Mouse (Mus musculus) heart, postnatal 4 days (tissue): ENCODE data around the gene Atg4a. TPM values are rescaled to one million over a fixed set of nuclear protein-coding genes. Genes with fewer than 3 reads are reported as not detected.

ENCODE experiments used
- DNase-seq: peaks from one replicate; pipeline ENCODE4 v3.0.0; 2021
- total RNA-seq, 2 experiments: library from RNA; stranded (reverse); gene quantifications; 2 replicates each; pipeline ENCODE4 v1.2.3; 2021

The Atg4a gene
- 10 to 100 TPM; 10.1 to 12.5 TPM for total RNA-seq

DNA sequence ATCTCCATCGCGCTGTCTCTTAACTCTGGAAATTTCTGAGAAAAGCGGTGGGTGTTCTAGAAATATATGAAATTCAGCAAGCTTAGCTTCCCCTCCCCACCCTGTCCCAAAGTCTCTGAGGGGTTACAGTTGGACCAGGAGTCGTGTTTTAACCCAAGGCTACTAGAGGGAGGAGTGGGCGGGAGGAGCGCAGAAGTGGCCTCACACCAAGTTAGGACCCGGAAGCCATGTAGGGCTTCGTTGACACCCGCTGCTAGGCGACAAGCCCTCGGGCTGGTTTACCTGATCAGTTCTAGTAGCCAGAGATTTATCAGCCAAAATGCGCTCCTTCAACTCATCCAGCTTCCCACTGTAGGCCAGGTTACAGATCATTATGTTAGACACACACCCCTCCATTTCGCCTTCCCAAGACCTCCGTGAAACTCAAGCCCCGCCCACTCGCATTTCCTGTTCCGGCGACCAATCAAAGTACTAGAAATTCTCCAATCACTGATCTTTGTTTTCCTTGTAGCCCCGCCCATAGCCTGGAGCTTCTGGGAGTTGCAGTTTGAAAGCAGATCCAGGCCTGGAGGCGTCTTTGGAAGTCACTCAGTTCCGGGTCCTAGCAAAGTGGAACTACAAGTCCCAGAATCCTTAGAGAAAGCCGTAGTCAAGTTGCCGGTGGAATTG is at the start of gene Atg4a, which contains the start of gene Psmd10:
Gene Atg4a, plus strand, starts transcription at position 636 of the 669 bp plus-strand sequence.
Gene Psmd10, minus strand, starts transcription at position 457 of the 669 bp plus-strand sequence.
- peak; percentile 91 for DNase-seq

DNA sequence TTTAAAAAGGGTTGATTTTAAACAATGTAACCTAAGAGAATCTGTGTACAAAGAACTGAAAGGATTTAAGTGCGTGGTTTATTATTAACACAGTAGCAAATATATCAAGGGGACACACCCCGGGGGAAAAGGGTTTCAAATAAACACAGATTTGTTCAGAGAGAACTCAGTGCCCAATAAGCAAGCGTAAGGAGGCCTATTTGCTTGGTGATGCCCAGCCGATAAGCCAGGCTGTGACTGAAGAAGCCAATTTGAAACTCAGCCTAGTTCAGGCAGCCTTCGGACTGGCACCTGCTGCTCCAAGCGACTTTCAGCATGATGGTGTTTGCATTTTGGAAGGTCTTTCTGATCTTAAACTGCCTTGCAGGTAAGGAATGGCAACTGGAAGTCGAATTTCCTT is 49.3 kb upstream of the Atg4a start, which contains the start of gene Vsig1:
Gene Vsig1, plus strand, starts transcription at position 249 of the 400 bp plus-strand sequence.
- DNase-seq = no peak

DNA sequence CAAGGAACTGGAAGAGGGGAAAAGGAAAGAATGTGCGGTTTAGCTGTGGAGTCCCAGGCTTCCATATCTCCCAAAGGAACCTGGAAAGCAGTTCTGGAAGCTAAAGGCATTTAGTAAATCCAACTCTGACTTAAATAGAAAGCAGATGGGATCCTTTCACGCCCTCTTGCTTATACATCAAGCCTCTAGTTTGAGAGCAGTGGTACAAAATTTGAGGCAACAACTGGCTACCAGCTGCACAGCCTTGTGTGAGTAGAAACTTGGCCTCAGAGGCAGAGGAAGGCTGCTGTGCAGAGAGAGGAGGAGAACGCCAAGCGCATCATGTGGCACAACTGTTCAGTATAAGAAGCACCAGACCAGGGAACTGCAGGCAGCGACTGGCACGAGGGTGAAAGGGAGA is 35.4 kb upstream of the Atg4a start:
- no peak for DNase-seq

DNA sequence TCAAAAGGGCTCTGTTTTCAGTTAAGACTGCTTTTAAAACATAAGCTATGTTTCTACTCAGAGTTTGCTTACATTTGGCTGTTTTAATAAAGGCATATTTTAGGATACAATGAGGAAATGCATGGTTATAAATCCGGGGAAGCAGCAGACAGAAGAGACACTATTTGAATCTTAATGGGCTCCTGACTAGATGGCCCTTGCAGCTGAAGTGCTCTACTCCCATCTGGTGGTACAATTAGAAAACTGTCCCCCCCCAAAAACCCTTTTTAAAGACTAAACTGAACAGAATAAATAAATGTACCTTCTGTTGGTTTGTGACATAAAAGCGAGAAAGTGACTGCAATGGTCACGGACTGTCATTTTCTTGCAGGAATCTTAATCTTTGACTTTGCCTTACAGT is 24.6 kb upstream of the Atg4a start:
- no peak for DNase-seq

DNA sequence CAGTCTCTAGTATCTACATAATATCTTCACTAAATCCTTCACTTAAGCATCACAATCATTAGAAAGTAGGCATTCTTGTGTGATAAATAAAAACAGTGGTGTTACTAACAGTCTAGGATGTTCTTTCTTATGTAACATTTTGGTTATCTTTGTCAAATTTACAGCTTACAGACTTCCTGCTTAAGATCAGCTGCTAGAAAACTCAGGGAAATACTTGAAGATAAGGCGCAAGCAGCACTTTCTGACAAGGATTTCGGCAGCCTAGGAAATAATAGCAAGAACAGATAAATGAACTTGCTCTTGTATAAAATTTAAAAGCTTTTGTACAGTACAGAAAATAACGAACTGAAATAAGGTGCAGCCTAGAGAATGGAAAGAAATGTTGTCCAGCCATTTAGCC is 23.4 kb upstream of the Atg4a start:
- no peak for DNase-seq

DNA sequence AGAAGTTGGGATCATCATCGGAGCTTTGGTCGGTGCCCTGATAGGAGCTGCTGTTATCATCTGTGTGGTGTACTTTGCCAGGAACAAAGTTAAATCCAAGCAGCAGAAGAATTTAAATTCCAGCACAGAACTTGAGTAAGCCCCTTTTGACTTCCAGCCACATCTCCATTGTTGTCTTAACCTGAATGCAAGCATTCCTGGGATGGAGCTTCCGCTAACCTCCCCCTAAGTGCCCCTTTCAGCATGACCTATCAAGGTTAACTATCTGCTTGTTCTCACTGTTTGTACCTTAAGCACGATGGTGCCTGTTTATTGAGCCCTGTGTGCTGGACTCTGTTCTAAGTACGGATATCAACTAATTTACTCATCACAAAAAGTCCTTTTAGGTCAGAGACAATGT is 20.4 kb upstream of the Atg4a start:
- DNase-seq = no peak

DNA sequence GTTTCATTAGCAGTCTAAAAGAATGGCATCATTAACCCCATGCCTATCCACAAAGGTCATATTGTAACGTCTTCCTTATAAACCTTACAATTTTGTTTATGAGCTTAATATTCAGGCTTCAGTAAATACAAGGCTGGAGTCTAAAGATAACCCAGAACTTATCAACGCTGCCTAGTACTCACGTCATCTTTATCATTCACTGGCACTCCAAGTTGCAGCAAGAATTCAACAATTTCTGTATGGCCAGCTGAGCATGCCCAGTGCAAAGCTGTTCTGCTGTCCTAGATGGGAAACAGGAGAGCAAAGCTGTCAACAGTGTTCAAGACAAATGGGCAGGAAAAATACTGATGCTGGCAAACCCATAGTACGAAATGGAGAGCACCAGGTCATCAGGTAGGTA is 3.1 kb upstream of the Atg4a start:
- no peak for DNase-seq

DNA sequence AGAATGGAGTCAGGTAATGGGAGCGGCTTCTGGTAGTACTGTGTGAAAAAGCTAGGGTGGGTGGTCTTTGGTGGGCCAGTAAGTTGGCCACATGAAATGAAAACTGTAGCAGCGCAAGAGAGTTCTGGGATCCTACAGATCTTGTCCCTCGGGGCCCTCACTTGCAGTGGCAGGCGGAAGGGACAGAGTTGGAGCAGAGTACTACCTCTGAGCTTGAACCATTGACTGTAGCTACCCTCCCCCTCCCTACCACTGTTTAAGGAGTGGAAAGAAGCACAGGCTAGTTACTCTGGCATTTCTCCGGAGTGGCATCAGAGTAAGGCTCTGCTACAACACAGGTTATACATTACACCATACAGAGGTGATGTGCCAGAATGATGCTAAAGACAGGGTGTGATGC is 252 bp downstream of the Atg4a start:
- DNase-seq = no peak

DNA sequence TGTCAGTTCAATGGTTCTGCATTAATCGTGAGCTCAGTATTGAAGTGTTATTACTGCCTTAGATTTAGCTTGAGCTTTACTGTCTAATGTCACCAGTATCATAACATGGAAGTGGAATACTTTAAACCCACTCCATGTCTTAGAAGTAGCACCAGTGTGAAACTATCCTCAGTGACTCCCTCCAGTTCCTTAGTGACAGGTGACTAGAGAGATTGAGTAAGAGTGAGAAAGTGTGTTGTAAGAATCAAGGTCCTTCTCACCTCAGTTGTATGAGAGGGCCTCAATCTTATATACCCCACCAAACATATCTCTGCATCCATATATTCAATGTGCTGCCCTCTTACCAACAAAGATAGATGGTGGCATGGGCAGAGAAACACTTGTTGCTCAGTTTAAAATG is 22.2 kb downstream of the Atg4a start:
- DNase-seq = no peak

DNA sequence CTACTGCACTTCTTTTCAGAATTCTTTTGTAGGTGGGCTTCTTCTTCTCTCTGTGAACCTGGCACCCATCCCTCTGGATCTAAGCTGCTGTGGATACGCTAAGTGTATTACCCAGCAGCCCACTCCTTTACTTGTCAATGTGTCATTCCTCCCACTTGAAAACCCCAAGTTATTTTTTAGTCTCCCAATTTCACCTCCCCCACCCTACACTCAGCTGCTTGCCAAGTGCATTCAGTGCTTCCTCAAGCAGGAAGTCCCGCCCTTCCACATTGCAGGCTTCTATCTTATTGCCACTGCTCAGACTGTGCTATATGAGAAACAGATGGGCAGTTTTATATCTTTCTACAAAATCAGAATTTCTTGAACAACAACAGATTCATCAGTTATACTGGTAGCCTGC is 22.8 kb downstream of the Atg4a start:
- peak; percentile 38 for DNase-seq

DNA sequence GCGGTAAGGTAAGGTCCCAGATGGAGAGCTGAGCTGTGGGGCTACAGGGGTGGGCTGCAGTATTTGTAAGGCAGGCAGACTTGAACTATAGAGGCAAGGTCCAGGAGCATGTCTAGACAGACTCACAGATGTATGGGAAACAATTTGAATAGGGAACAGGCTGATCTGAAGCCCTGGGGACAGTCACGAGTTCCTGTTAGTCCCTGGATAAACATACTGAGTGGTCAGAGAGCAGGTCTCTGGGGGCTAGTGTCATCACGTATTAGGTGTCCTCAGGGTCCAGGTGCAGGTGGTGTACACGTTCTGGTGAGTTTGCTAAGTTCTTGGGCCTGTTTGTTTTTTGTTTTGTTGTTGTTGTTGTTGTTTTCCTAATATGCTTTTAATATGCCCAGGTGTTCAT is 23.5 kb downstream of the Atg4a start:
- no peak for DNase-seq

DNA sequence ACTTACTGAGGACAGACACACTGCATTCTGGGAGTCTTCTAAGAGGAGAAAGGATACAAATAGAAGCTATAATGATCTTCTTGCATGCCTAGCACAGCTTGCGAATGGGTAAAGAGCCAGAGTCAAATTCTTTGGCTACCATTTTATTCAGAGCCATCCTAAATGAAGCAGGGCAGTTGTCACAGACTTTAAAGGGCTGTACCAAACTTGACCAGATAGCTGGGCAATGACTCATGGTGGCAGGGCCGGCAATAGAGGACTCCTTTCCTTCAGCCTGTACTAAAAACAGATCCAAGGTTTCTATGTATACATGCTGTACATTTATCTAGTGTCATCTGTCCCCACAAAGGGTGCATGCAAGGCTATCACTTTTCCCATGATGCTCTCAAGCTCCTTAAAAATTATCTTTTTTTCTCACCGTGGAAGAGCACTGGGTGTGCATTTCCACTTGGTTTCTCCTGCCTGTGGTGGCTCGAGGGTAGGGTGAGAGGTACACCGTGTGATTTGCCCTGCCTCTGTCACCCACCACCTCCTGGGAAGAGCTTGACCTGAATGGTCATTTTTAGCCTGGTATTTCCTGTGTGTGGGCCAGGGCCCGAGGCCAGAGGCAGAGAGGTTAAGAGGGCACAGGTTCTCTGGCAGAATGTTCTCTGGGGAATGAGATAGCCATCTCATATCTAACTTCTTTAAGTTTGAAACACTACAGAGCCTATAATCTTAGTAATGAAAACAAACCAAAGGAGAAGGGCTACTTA is 26.7 kb downstream of the Atg4a start:
- DNase-seq = no peak

DNA sequence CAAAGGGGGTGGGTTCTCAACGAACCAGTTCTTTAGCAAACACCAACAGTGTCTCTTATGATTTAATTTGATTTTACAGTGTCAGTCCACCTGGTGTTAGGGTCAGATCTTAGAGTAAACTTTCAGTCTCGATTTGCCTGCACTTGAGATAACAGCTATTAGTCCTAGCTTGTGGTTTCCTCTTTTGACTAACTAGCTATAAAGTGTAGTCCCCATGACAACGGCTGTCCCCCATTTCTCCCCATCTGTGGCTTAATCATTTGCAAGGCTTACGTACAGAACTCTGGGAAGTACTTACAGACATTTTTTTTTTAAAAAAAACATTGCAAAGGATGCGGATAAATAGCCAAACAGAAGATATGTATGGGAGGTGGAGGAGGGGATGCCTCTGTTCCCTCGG is 28.1 kb downstream of the Atg4a start:
- no peak for DNase-seq

DNA sequence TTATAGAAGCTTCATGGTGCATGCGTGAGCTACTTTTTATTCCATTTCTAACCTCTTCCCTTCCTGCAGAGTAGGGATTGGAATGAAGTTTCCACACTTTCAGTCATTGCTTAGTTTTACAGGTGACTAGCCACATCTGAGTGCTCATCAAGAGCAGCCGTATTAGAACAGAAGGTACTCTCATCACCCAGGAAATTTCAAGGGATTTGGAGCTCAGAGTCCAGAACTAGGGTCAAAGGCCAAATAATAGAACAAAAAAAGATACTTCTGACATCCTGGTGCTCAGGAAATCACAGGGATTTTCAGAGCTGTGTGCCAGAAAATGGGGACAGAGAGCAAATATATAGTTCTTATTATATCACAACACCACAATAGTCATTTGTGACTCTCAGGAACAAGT is 28.5 kb downstream of the Atg4a start:
- DNase-seq = no peak

DNA sequence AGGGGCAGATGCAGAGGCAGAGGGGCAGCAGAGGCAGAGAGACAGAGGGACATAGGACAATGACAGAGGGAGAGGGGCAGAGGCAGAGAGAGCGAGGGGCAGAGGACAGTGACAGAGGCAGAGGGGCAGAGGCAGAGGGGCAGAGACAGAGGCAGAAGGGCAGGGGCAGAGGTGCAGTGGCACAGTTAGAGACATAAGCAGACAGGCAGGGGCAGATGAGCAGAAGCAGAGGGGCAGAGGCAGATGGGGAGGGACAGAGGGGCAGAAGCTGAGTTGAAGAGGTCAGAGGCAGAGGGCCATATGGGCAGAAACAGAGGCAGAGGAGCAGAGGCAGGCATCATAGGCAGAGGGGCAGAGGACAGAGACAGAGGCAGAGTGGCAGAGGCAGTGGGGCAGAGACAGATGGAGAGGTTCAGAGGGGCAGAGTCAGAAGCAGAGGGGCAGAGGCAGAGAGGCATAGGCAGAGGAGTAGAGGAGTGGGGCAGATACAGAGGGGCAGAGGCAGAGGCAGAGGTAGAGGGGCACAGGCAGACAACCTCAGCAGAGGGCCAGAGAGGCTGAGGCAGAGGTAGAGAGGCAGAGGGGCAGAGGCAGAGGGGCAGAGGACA is 40.3 kb downstream of the Atg4a start:
- peak; percentile 12 for DNase-seq

DNA sequence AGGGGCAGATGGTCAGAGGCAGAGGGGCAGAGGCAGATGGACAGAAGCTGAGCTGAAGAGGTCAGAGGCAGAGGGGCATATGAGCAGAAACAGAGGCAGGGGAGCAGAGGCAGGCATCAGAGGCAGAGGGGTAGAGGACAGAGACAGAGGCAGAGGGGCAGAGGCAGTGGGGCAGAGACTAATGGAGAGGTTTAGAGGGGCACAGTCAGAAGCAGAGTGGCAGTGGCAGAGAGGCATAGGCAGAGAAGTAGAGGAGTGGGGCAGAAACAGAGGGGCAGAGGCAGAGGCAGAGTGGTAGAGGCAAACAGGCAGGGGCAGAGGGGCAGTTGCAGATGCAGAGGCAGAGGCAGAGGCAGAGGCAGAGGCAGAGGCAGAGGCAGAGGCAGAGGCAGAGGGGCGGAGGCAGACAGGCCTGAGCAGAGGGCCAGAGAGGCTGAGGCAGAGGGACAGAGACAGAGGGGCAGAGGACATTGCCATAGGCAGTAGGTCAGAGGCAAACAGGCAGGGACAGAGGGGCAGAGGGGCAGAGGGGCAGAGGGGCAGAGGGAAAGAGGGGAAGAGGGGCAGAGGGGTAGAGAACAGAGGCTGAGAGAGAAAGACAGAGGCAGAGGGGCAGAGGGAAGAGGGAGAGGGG is 41.3 kb downstream of the Atg4a start:
- DNase-seq = no peak

DNA sequence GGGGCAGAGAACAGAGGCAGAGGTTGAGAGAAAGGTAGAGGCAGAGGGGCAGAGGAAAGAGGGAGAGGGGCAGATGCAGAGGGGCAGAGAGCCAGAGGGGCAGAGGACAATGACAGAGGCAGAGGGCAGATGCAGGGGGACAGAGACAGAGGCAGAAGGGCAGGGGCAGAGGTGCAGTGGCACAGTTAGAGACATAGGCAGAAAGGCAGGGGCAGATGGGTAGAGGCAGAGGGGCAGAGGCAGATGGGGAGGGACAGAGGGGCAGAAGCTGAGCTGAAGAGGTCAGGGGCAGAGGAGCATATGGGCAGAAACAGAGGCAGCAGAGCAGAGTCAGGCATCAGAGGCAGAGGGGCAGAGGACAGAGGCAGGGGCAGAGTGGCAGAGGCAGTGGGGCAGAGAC is 42.2 kb downstream of the Atg4a start:
- DNase-seq = no peak

DNA sequence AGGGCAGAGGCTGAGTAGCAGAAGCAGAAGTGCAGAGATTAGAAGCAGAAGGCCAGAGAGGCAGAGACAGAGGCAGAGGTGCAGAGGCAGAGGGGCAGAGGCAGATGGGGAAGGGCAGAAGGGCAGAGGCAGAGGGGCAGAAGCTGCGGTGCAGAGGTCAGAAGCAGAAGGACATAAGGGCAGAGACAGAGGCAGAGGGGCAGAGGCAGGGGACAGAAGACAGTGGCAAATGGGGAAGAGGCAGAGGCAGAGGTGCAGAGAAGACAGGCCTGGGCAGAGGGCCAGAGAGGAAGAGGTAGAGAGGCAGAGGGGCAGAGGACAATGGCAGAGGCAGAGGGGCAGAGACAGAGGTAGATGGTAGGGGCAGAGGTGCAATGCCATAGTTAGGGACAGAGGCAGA is 193.0 kb downstream of the Atg4a start:
- DNase-seq = no peak

DNA sequence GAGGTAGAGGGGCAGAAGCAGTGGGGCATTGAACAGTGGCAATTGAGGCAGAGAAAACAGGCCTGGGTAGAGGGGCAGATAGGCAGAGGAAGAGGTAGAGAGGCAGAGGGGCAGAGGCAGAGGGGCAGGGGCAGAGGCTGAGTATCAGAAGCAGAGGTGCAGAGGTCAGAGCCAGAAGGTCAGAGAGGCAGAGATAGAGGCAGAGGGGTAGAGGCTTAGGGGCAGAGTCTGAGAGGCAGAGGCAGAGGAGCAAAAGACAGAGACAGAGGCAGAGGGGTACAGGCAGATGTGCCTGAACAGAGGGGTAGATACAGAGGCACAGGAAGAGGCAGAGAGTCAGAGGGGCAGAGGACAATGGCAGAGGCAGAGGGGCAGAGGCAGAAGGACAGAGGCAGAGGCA is 193.6 kb downstream of the Atg4a start:
- DNase-seq = no peak

DNA sequence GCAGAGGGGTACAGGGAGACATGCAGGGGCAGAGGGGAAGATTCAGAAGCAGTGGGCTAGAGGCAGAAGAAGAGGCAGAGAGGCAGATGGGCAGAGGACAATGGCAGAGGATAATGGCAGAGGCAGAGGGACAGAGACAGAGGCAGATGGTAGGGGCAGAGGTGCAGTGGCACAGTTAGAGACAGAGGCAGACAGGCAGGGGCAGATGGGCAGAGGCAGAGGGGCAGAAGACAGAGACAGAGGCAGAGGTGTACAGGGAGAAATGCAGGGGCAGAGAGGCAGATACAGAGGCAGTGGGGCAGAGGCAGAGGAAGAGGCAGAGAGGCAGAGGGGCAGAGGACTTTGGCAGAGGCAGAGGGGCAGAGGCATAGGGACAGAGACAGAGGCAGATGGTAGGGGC is 194.5 kb downstream of the Atg4a start:
- no peak for DNase-seq

DNA sequence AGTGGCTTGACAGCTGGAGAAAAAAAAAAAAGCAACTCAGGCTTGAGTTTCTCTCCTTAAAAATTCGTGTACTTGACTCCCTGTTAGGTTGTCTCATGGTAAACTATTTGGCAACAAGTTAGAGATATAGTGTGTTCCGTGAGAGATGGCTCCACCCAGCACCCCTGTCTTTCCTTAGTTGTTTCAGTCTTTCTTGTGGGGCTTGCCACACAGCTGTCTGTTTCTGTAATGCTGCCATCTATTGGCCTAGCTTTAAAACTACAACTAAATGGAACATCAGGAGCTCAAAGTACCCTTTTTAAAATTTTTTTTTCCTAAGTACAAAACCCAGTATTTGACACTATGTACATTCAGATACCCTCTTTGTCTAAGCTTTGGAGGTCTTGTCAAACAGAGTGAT is 200.0 kb downstream of the Atg4a start:
- no peak for DNase-seq

DNA sequence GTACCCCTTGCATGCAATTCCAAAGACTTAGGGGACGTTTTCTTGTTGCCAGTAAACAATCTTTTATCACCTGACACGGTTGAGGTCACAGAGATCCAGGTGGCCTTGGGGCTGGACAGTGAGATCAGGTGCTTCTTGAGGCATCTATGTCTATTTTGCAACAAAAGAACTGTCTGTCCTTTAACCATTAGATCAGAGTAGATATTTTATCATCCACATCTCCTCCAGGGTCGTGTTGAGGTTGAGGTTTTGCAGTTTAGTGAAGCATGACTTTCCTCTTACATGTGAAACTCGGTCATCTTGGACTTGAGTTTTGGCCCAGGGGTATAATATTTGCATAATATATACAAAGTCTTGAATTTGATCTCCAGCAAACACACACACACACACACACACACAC is 200.9 kb downstream of the Atg4a start:
- DNase-seq = no peak

DNA sequence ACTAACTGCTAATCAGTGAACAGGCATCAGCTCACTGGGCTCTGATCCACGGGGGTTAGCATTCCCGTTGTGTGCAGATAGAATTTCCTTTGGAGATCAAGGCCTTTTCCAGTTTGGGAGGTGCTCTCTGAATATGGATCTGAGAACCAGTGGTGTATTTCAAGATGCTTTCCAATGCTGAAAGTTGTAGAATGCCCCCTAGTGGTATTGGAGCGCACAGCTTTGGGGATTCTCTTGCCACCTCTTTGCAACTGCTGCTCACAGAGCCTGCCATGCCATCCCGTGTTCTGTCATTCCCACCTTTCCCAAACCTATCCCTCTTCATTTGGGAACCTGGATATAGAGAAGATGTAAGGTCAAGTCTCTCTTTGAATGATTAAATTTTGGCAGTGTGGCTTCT is 201.5 kb downstream of the Atg4a start:
- DNase-seq = peak; percentile 22
